Mouse (Mus musculus): ENCODE measurements at regions not wholly inside any gene's neighbourhood (a gene's known extent, or its start where the extent isn't known, plus 50 kb on each side); places are given as distances from the start of the nearest gene placed in this dataset.
"Not testable (repeated sequence)": the region's sequence is repeated elsewhere in the genome, so short reads cannot be mapped to it uniquely, and the experiment has no call there.

DNA sequence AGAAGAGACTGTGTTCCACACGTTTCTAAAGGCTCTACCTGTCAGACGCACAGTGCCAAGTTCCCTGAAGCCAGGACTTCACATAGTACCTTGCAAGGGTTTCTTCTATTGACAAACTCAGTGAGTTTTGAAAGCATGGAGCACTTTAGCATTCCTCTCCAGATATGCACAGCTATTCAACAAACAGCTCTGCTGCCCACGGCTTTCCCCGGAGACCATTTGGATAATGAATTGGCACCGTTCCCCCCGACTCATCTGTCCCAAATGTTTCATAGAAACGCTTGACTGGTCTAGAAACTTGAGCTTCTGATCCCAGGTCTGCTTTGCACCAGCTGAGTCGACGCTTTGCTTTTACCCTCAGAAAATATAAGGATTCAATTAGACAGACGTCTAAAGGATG is 162.2 kb upstream of the St6galnac5 start:
- DNase-seq = no peak

DNA sequence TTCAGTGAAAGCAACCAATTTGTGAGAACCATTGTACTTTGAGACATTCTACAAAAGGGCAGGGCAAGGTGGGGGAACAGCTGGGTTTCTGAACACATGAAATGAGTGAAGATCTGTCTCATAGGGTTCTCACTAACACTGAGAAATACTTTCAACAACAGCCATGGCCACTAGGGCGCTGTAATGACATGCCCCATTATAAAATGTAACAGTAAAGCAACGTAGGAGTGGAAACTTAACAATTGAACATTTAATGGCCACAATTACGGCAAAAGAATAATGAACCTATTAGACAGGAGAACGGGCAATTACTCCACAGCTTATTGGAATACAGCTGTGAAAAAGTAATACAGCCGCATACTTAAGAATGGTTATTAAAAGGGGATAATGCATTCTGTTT is 158.9 kb upstream of the St6galnac5 start:
- DNase-seq = no peak

- DNase-seq = no peak
Observed at GRCm38 (mm10) chr3:153125335-153125734, 143.3 kb upstream of the St6galnac5 start.

DNA sequence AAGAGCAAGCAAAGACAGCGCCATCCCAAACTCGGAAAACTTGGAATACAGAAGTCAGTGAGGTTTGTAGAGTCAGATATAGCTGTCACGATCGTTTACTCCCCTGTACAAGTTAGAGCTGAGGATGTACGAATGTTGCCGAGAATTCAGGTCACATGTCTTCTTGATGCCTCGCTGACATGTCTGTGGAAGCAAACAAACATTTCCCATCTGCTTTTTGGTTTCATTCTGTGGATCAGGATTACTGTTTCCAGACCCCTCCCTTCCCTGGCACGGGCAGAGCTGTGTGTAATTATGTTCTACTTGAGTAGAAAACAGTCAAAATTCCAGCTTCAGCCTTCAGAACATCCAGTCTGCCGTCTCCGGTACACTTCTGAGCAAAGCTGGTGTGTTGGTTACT is 139.9 kb upstream of the St6galnac5 start:
- DNase-seq = no peak

DNA sequence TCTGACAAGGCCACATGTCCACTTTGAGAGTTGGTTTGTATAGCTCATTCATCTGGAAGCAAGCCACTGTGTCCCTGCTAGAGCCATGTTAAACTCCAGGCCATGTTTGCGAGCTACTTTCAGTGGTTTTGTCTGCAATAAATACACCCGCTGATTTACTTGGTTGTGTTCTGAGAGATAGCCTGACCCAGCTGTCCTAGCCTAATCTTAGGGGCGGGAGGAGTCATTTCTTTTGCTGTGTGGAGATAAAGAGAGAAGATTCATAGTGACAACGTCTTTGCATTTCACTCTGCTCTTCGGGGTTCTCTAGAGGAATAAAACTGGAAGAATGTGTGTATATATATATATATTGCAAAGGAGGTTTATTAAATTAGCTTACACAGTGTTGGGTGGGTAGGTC is 137.1 kb upstream of the St6galnac5 start:
- DNase-seq = no peak

DNA sequence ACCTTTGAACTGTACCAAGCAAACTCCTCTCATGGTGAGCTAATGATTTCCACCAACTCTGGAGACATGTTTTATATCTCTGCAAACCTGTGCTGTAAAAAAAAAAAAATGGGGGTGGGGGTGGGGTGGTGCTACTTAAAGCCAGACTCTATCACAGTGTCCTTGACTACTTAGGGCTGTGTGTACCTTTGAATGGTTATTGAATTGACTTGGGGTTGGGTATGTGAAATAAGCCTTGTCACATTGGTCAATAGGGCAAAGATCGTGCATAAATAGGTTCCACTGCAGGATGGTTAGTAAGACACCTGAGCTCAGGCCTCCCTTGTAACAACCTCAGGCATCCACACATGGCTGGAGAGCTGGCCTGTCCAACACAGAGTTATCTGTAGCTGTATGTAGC is 136.6 kb upstream of the St6galnac5 start:
- no peak for DNase-seq

GRCm38 (mm10) chr3:153105591-153105990 is 123.5 kb upstream of the St6galnac5 start:
- DNase-seq = no peak

GRCm38 (mm10) chr3:153090572-153090971 is 108.5 kb upstream of the St6galnac5 start:
- DNase-seq = not testable (repeated sequence)

DNA sequence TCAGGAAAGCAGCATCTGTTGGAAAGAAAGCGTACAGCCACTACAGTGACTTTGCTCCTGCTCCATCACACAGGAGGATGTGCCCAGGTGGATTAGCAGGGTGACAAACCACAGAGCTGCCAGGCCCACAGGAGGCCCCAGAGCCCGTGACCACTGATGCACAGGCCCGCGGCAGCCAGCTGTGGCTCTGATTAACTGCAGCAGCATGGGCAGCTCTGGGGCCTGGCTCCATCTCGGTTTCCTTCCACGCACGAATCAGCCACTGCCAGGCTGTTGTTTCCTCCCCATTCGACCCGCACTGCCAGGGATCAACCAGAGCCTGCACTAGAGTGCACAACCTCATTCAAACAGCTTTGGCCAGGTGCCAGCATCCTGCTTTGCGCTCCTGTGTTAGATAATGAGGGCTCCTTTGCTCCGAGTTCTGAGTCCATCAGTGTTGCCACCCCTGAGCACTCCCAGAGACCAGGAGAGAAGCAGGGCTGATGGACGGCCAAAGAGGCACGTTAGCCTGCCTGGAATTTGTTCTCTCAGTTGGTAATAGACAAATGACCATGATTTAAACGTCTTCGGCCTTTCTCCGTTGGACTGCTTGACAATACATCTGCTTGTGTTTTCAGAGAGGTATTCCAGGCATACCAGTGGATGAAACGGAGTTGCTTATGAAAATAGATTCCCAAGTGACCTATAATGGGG is 103.2 kb upstream of the St6galnac5 start:
- DNase-seq = peak; percentile 57

DNA sequence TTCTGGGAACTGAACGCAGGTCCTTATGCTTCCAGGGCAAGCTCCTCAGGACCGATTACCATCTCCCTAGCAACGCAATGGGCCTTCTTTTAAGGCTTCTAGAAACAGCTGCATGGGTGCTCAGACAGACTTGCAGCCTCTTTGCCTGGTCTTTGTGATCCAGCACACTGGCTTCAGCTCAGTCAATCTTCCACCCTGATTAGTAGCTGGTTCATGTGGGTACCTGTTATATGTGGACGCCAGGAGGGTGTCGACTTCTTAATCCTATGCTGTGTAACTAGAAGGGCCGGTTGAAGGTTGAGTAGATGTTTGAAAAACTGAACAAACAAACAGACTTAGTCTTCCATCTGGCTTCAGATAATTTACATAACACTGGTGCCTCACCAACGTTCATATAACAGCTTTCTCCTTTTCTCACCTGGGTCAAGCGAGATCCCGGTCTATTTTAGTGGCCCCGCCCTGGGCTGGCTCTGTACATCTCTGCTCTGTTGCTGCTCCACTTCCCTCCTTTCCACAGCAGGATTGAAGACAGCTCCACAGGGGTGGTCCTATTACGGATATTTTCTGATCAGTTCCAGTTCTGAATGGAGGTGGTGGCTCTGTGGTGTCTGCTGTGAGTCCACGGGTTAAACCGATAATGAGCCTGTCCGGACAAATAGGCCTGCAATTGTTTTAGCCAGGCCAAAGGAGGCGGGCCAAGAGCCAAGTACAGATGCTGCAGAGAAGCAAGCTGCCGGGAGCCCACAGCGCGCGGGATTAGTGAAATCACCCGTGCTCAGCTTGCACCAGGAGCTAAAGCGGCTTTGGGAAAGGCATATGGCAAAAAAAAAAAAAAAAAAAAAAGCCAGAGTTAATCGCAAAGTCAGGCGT is 102.4 kb upstream of the St6galnac5 start:
- DNase-seq = peak; percentile 6

DNA sequence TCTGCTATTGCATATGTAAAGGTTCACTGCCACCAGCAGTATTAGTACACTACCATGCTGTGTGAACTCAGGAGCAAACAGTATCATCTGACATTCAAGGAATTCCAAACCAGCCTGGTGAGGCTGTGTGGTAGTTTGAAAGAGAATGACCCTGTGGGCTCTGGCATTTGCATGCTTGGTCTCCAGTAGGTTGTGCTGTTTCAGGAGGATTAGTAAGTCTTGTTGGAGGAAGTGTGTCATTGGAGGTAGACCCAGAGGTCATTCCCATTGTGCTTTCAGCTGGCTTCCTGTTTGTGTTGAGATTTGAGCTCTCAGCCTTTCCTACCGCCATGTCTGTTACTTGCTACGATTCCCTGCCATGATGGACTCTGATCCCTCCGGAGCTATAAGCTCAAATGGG is 98.3 kb upstream of the St6galnac5 start:
- DNase-seq = no peak

DNA sequence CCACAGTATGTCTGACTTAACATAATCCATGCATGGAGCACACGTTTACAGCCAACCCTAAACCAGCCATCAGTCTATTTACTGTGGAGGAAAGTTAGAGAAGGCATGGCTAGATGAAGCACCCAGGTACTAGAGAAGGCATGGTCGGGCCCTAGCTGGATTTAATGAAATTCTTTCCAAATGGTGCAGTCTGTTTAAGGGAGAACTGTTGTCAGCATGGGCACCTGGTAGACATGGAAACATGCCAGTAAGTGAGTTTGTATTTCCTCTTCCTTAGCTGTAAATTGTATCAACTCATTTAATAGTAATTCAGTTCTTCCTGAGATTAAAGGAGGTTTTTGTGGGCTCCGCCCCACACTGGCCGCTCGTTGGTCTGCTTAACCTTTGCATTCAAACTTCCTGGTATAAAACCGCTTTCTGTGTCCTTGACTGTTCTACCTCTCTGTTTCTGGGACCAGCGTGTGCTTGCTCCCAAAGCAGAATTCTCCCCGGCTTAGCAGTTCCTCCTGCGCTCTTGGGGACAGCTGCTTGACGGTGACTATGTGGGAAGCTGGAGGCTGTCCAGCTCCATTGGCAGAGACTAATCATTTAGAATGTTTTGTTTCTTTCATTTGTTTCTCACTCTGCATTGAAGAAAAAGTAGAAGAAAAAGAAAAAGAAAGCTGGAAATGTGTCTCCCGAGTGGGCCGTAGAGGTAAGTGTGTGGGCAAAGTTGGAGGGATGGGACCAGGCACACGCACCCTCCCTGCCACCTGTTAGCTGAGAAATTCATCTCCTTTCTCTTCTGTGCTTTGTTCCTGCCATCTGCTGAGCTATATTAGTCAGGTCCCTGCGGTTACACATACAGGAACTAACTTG is 96.0 kb upstream of the St6galnac5 start:
- DNase-seq = no peak

GRCm38 (mm10) chr3:153072200-153072919 is 90.3 kb upstream of the St6galnac5 start:
- no peak for DNase-seq

- no peak for DNase-seq
Observed at GRCm38 (mm10) chr3:153071549-153071948, 89.5 kb upstream of the St6galnac5 start.

DNA sequence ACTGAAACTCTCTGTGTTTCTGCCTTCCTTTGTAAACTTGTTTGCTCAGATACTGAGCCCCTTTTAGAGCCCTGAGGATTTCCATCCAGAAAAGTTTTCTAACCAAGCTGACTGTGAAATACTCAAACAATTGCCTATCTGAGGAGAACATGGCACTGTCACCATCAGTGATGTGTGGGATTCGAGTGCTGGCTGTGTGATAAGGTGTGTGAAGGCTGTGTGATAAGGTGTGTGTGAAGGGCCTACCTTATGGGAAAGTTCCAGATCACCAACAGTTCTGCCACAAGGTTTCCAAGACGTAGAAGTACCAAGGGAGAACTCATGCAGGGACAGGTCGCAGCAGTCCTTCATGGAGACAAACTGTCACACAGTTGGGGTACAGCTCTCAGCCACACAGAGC is 89.1 kb upstream of the St6galnac5 start:
- DNase-seq = no peak

DNA sequence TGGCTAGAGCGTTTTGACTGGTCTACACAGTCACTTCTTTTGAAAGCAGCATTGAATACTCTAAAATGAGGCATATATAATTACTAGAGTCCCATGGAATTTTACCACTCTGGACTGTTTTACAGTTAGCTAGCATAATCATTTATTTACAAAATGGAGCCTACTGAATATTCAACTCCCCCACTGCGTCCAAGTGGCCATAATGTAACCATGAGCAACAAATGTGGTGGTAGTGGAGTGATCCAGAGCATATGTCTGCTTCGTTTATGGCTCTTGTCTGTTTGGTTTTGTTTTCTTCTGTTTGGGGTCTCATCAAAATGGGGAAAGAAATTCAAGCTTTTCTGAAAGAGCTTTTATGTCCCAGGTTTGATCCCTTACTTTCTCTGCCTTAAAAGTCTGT is 83.8 kb upstream of the St6galnac5 start:
- no peak for DNase-seq

DNA sequence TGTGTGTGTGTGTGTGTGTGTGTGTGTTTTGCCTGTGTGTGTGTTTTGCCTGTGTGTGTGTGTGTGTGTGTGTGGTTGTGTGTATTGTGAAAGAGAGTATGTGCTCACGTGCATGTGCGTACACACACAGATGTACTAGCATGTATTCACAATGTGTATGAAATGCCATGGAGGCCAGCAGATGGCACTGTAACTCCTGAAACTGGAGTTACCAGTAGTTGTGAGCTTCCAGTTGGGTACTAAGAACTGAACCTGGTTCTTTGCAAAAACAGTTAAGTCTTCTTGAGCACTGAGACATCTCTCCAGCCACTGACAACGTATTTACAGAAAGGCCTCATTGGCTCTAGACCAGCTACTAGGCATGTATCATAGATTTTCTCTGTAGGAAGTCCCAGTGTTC is 71.1 kb upstream of the St6galnac5 start:
- no peak for DNase-seq

DNA sequence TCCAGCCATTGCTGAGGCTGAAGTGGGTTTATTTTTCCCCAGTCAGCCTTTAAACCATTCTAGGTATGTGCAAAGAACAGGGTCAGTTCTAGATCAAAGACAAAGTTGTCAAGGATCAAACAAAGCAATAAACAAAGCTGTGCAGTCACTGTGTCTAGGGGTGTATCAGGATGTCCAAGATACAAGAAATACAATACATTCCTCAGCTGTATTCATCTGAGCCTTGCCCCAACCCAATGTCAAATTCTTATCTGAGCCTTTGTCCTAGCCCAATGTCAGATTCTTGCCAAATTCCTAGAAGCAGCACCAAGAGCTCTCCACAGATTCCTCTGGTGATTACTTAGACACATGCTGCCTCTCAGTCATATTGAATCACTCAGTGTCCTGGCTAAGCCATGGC is 69.5 kb upstream of the St6galnac5 start:
- DNase-seq = no peak

GRCm38 (mm10) chr3:153045328-153045727 is 63.3 kb upstream of the St6galnac5 start:
- DNase-seq = no peak

- DNase-seq = no peak
Observed at GRCm38 (mm10) chr3:153033980-153034379, 51.9 kb upstream of the St6galnac5 start.

Data from adrenal gland, postnatal 14 days (tissue).